Mouse (Mus musculus) bone marrow, adult 2 months (tissue): ENCODE results near the gene Kdm2a. TPM values are rescaled to one million over a fixed set of nuclear protein-coding genes. Genes with fewer than 3 reads are reported as not detected.

ENCODE experiments used
- H3K27ac ChIP-seq: fragments of 200-500 bp; 2 replicates; pipeline ENCODE4 v1.5.1; 2012; ENCODE audit warnings: low read depth, mild to moderate bottlenecking, control low read depth, inconsistent platforms, low read length; ENCODE audit not compliant: control insufficient read depth, poor library complexity, insufficient read depth
- H3K4me1 ChIP-seq: fragments of 200-500 bp; 2 replicates; pipeline ENCODE4 v1.6.1; 2011; ENCODE audit warnings: low read length; ENCODE audit not compliant: control insufficient read depth, insufficient read depth
- H3K4me3 ChIP-seq: fragments of 200-500 bp; replicated peaks from 2 replicates; pipeline ENCODE3; 2011; ENCODE audit warnings: mild to moderate bottlenecking, low read depth, low read length, control low read depth; ENCODE audit not compliant: control insufficient read depth
- CTCF ChIP-seq: fragments of 200-500 bp; IDR thresholded peaks from 2 replicates; pipeline ENCODE4 v1.5.1; 2011; ENCODE audit warnings: low read length, control low read depth; ENCODE audit not compliant: control insufficient read depth, insufficient read depth
- POLR2A ChIP-seq: fragments of 200-500 bp; IDR thresholded peaks from 2 replicates; pipeline ENCODE4 v1.6.1; 2011; ENCODE audit warnings: low read depth, mild to moderate bottlenecking, control low read depth, low read length, borderline replicate concordance; ENCODE audit not compliant: control insufficient read depth
- WGBS: fragments of 180-500 bp; shearing (Covaris S2); methylation state at CpG from one replicate; pipeline ENCODE4 v1.1.7; 2018; 5-methylcytosine and 5-hydroxymethylcytosine counted together
- polyA plus RNA-seq: library from polyadenylated mRNA; stranded (reverse); fragments of >200 nt; gene quantifications from 2 replicates; pipeline ENCODE4 v1.2.4, GENCODE M21; 2011; ENCODE audit warnings: low replicate concordance; ENCODE audit not compliant: missing spikeins, insufficient read depth, insufficient read length

Gene Kdm2a
- polyA plus RNA-seq, 1 experiment: 38.9 TPM

DNA sequence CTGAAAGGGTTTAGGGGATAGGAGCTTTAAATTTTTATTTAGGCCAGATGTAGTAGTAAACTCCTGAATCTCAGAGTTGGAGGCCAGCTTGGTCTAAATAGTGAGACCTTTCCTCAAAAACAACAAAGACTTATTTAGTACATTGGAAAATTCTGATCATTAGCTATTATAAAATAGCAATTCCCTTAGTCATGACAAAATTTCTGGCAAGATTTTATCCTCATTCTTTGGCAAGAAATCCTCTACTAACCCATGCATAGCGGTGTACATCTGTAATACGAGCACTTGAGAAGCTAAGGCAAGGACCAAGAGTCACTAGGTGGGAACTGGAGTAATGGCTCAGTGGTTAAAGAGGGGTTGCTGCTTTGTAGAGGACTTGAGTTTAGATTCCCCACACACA is 27.4 kb downstream of the Kdm2a start:
- WGBS: 74% methylated on average over 2 of the region's 2 CpGs
- Histone ChIP-seq H3K4me1 (no peaks in the 10 kb centered on the region), H3K4me3 (no peak overlapping the region), H3K27ac (no peak overlapping the region)
- TF ChIP-seq POLR2A (no peak), CTCF (no peak)

GRCm38 (mm10) chr19:4370254-4370653 is 27.8 kb downstream of the Kdm2a start:
- TF ChIP-seq CTCF: no peak
- TF ChIP-seq POLR2A: no peak
- 55% methylated on average over 1 of the region's 1 CpGs for WGBS
- Histone ChIP-seq H3K4me1 (no peaks in the 10 kb centered on the region), H3K27ac (no peak overlapping the region), H3K4me3 (no peak overlapping the region)

GRCm38 (mm10) chr19:4349455-4349854 is 48.6 kb downstream of the Kdm2a start:
- no peak overlapping the region for H3K4me3 ChIP-seq
- no peaks in the 10 kb centered on the region for H3K4me1 ChIP-seq
- no peak overlapping the region for H3K27ac ChIP-seq
- WGBS: 87% methylated on average over 2 of the region's 2 CpGs
- TF ChIP-seq POLR2A (no peak), CTCF (no peak)

- no peaks in the 10 kb centered on the region for H3K4me1 ChIP-seq
- no peak for TF ChIP-seq POLR2A
- TF ChIP-seq CTCF: no peak
- no peak overlapping the region for H3K27ac ChIP-seq
- no peak overlapping the region for H3K4me3 ChIP-seq
- 92% methylated on average over 1 of the region's 1 CpGs for WGBS
These were observed 51.6 kb downstream of the Kdm2a start for GRCm38 (mm10) chr19:4346479-4346878.

DNA sequence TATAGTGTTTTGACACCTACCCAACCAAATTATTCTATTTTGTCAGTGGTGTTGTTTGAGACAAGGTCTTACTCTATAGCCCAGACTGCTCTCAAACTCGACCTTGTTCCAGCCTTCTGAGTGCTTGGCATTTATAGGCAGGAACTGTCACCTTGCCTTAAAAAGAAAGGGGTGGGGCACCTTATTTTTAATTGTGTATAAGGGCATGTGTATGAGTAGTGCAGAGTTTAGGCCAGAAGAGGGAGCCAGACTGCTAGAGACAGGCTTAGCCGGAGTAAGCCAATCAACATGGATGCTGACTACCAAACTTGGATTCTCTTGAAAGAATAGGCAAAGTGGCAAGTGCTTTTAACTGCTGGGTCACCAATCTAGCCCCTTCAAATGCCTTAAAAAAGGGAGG is 59.9 kb downstream of the Kdm2a start:
- Histone ChIP-seq H3K4me1 (peaks cover 2% of the 10 kb centered on the region; the same call in 1 of the 2 replicates), H3K27ac (no peak overlapping the region), H3K4me3 (no peak overlapping the region)
- TF ChIP-seq POLR2A: no peak
- TF ChIP-seq CTCF: peak; percentile 59
- 5% methylated on average over 2 of the region's 2 CpGs for WGBS

DNA sequence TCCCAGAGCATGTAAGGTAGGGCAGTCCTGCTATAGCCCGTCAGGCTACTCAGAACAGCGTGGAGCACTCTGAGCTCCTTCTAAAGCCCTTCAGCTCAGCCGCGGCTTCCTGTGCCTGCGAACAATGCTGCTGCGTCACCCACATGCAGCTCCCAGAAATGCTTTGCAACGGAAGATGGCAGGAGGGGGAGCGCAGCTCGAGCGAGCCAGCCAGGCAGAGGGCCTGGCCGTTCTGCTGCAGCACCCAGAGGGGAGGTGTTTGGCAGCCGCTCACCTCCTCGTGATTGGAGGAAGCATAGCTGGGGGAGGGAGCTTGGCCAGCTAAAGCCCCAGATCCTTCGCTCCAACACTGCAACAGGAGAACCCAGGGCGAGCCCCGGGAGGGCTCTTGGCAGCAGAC is 64.3 kb downstream of the Kdm2a start:
- WGBS: under 1% methylated on average over 16 of the region's 16 CpGs
- TF ChIP-seq CTCF: no peak
- peak; percentile 80; the same call in 1 of the 2 replicates for TF ChIP-seq POLR2A
- Histone ChIP-seq H3K4me3 (peak overlapping the region; percentile 80), H3K4me1 (peaks cover 2% of the 10 kb centered on the region; the same call in 1 of the 2 replicates), H3K27ac (peak overlapping the region; percentile 69)

DNA sequence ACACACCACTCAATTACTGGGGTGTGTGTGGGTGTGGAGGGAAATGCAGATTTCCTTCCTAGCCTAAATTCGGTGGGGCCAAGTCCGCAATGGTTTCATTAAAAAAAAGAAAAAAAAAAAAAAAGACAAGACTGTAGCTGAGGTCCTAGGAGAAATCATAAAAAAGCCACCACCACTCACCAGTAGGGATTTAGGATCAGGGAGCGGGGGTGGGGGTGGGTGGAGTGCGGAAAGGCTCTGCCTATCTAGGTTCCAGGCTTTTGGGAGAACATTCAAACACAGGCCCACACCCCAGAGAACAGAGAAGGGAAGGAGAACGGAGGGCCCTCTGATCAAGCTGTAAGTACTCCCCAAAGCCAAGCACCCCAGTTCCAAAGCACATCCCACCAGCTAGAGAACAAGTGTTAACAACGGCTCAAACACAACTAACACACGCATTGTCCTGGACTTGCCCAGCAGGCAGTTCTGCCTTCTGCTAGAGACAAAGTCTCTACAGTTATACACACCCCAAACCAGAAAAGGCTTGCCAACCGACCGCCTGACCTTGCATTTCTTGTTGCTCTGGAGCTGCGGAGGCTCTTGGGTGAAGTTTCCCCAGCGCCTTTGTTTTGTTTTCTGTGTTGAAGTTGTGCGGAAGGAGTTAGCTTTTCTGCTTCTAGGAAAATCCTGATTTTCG is 64.8 kb downstream of the Kdm2a start:
- WGBS: 0% methylated on average over 13 of the region's 13 CpGs
- H3K4me1 ChIP-seq: peaks cover 2% of the 10 kb centered on the region; the same call in 1 of the 2 replicates
- H3K4me3 ChIP-seq: peak overlapping the region; percentile 80
- H3K27ac ChIP-seq: peak overlapping the region; percentile 69
- TF ChIP-seq CTCF: no peak
- no peak for TF ChIP-seq POLR2A

DNA sequence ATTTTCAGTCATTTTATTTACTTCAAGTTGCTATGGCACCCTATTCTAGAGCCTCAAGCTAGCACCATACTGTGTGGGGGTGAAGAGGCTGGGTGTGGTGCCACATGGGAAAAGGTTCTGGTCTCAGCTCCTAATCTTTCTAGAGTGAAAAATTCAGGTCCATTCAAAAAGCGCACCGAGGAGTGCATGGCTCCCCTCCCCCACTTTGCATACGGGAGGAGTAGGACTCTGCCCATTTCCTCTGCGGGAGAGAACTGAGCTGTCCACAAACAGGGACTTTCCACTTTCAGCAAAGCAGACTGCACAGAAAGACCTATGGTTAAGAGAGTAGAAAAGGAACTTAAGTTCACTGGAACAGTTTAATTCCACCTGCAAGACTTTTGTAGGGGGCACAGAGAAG is 65.4 kb downstream of the Kdm2a start:
- Histone ChIP-seq H3K4me1 (peaks cover 2% of the 10 kb centered on the region; the same call in 1 of the 2 replicates), H3K4me3 (peak overlapping the region; percentile 68), H3K27ac (peak overlapping the region; percentile 69; the same call in 1 of the 2 replicates)
- WGBS: 0% methylated on average over 4 of the region's 4 CpGs
- TF ChIP-seq CTCF (no peak), POLR2A (no peak)

DNA sequence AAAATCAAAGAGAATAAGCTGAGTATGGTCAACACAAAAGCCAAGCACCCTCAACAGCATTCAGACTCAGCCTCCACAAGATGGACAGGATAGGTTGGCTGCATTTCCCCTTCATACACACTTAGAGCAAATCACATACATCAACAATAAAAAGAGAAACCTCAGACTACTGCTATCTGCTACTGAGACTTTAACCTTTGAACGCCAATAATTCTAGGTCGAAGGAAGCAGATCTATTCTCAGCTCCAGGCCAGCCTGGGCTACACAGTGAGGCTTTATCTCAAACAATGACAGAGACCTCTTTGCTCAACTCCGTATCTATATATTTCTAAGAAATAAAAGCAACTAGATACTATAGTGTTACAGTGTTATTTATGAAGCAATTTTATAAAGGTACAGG is 66.8 kb downstream of the Kdm2a start:
- no peak overlapping the region for H3K27ac ChIP-seq
- no peak overlapping the region for H3K4me3 ChIP-seq
- 57% methylated on average over 3 of the region's 3 CpGs for WGBS
- peaks cover 2% of the 10 kb centered on the region; the same call in 1 of the 2 replicates for H3K4me1 ChIP-seq
- TF ChIP-seq CTCF: no peak
